Mouse (Mus musculus) cerebellum, adult 2 months (tissue): ENCODE results near the gene Serpinb12. TPM values are rescaled to one million over a fixed set of nuclear protein-coding genes. Genes with fewer than 3 reads are reported as not detected.
"Not testable (repeated sequence)": the region's sequence is repeated elsewhere in the genome, so short reads cannot be mapped to it uniquely, and the experiment has no call there.

Source experiments
- DNase-seq, 2 experiments: peaks; one replicate each; pipeline ENCODE4 v3.0.0; 2021
- H3K27ac ChIP-seq: fragments of 200-500 bp; 2 replicates; pipeline ENCODE4 v1.5.1; 2012; ENCODE audit warnings: low read length, control low read depth, inconsistent platforms; ENCODE audit not compliant: insufficient read depth
- H3K27me3 ChIP-seq: fragments of 200-500 bp; 2 replicates; pipeline ENCODE4 v1.6.1; 2012; ENCODE audit warnings: inconsistent platforms, mild to moderate bottlenecking, low read length, moderate library complexity; ENCODE audit not compliant: control insufficient read depth, insufficient read depth
- H3K4me1 ChIP-seq: fragments of 200-500 bp; 2 replicates; pipeline ENCODE4 v1.6.1; 2011; ENCODE audit warnings: low read length; ENCODE audit not compliant: control insufficient read depth, insufficient read depth
- H3K4me3 ChIP-seq: fragments of 200-500 bp; replicated peaks from 2 replicates; pipeline ENCODE3; 2011; ENCODE audit warnings: mild to moderate bottlenecking, low read depth, low read length, control low read depth; ENCODE audit not compliant: insufficient read depth
- CTCF ChIP-seq: fragments of 200-500 bp; IDR thresholded peaks from 2 replicates; pipeline ENCODE4 v1.5.1; 2011; ENCODE audit warnings: low read depth, mild to moderate bottlenecking, control low read depth, low read length, moderate library complexity, borderline replicate concordance; ENCODE audit not compliant: insufficient read depth
- POLR2A ChIP-seq: fragments of 200-500 bp; IDR thresholded peaks from 2 replicates; pipeline ENCODE4 v1.6.1; 2011; ENCODE audit warnings: low read length, control low read depth, borderline replicate concordance; ENCODE audit not compliant: insufficient read depth
- WGBS: fragments of 180-500 bp; shearing (Covaris S2); methylation state at CpG from one replicate; pipeline ENCODE4 v1.1.7; 2018; 5-methylcytosine and 5-hydroxymethylcytosine counted together
- polyA plus RNA-seq: library from polyadenylated mRNA; depleted of rRNA; stranded (reverse); fragments of >200 nt; gene quantifications from 2 replicates; pipeline ENCODE4 v1.2.3, GENCODE M21; 2012; rRNA removed

Serpinb12 gene
- polyA plus RNA-seq = not detected in 2 replicates

GRCm38 (mm10) chr1:106934265-106934664 is at the start of gene Serpinb12:
Gene Serpinb12 (plus strand): TSS chr1:106934449.
- H3K27ac ChIP-seq = no peak within 1 kb of the TSS
- WGBS = 76% methylated on average over 6 of the region's 6 CpGs
- H3K4me1 ChIP-seq = no peaks in the 10 kb centered on the region
- TF ChIP-seq CTCF = no peak
- no peak for TF ChIP-seq POLR2A
- H3K27me3 ChIP-seq = no peaks in the 10 kb centered on the region
- no peak for DNase-seq
- H3K4me3 ChIP-seq = no peak within 1 kb of the TSS

GRCm38 (mm10) chr1:106895142-106895541 is 39.1 kb upstream of the Serpinb12 start:
- DNase-seq, H3K4me1 ChIP-seq, H3K4me3 ChIP-seq, H3K27ac ChIP-seq, H3K27me3 ChIP-seq: not testable (repeated sequence)

GRCm38 (mm10) chr1:106901406-106901805 is 32.8 kb upstream of the Serpinb12 start:
- 33% methylated on average over 4 of the region's 4 CpGs for WGBS
- Histone ChIP-seq H3K4me3 (no peak overlapping the region), H3K27ac (no peak overlapping the region), H3K27me3 (no peaks in the 10 kb centered on the region), H3K4me1 (no peaks in the 10 kb centered on the region)
- TF ChIP-seq POLR2A (no peak), CTCF (peak; percentile 8; the same call in 1 of the 2 replicates)
- no peak for DNase-seq

GRCm38 (mm10) chr1:106931954-106932353 is 2.3 kb upstream of the Serpinb12 start:
- no peak for DNase-seq
- Histone ChIP-seq H3K4me3 (no peak overlapping the region), H3K27me3 (no peaks in the 10 kb centered on the region), H3K4me1 (no peaks in the 10 kb centered on the region), H3K27ac (no peak overlapping the region)
- no peak for TF ChIP-seq CTCF
- TF ChIP-seq POLR2A = no peak
- WGBS = 75% methylated on average over 4 of the region's 4 CpGs

GRCm38 (mm10) chr1:106933658-106934057 is 591 bp upstream of the Serpinb12 start:
- no peaks in the 10 kb centered on the region for H3K27me3 ChIP-seq
- no peaks in the 10 kb centered on the region for H3K4me1 ChIP-seq
- no peak overlapping the region for H3K4me3 ChIP-seq
- no peak overlapping the region for H3K27ac ChIP-seq
- TF ChIP-seq CTCF (no peak), POLR2A (no peak)
- DNase-seq = no peak

GRCm38 (mm10) chr1:106947217-106947616 is 13.0 kb downstream of the Serpinb12 start:
- no peaks in the 10 kb centered on the region for H3K27me3 ChIP-seq
- no peak for TF ChIP-seq CTCF
- no peak for TF ChIP-seq POLR2A
- WGBS = 71% methylated on average over 1 of the region's 1 CpGs
- H3K27ac ChIP-seq = no peak overlapping the region
- H3K4me1 ChIP-seq = no peaks in the 10 kb centered on the region
- no peak for DNase-seq
- H3K4me3 ChIP-seq = no peak overlapping the region

GRCm38 (mm10) chr1:106959981-106960380 is 25.7 kb downstream of the Serpinb12 start:
- DNase-seq = no peak

GRCm38 (mm10) chr1:106961023-106961422 is 26.8 kb downstream of the Serpinb12 start:
- Histone ChIP-seq H3K27ac (no peak overlapping the region), H3K4me3 (no peak overlapping the region), H3K27me3 (no peaks in the 10 kb centered on the region), H3K4me1 (no peaks in the 10 kb centered on the region)
- TF ChIP-seq POLR2A (no peak), CTCF (no peak)
- no peak for DNase-seq
- WGBS = 26% methylated on average over 3 of the region's 3 CpGs

More at GRCm38 (mm10) chr1:106959981-106960380, 25.7 kb downstream of the Serpinb12 start:
- no peaks in the 10 kb centered on the region for H3K4me1 ChIP-seq
- no peaks in the 10 kb centered on the region for H3K27me3 ChIP-seq
- TF ChIP-seq POLR2A (no peak), CTCF (no peak)
- WGBS = 70% methylated on average over 3 of the region's 3 CpGs
- H3K4me3 ChIP-seq = no peak overlapping the region
- no peak overlapping the region for H3K27ac ChIP-seq

GRCm38 (mm10) chr1:106980684-106981083 is 46.4 kb downstream of the Serpinb12 start, which contains the start of gene Serpinb13:
Gene Serpinb13 (plus strand): TSS chr1:106980984.
- Histone ChIP-seq H3K27me3 (no peaks in the 10 kb centered on the region), H3K4me1 (no peaks in the 10 kb centered on the region), H3K27ac (no peak within 1 kb of the TSS), H3K4me3 (no peak within 1 kb of the TSS)
- no peak for TF ChIP-seq CTCF
- no peak for TF ChIP-seq POLR2A
- no peak for DNase-seq
